Mouse (Mus musculus) heart, adult 2 months (tissue): Measurements from ENCODE around the gene Lrrc29. TPM values are rescaled to one million over a fixed set of nuclear protein-coding genes. Genes with fewer than 3 reads are reported as not detected.

Experiments used
- DNase-seq, 2 experiments: peaks; one replicate each; pipeline ENCODE4 v3.0.0; 2021
- H3K27ac ChIP-seq: fragments of 200-600 bp; 2 replicates; pipeline ENCODE4 v1.8.1; 2022
- H3K27me3 ChIP-seq: fragments of 200-500 bp; 2 replicates; pipeline ENCODE4 v1.6.1; 2012; ENCODE audit warnings: mild to moderate bottlenecking, low read length, inconsistent platforms, mixed read lengths; ENCODE audit not compliant: control insufficient read depth, insufficient read depth
- H3K36me3 ChIP-seq: fragments of 200-500 bp; 2 replicates; pipeline ENCODE4 v1.6.1; 2012; ENCODE audit warnings: low read length, inconsistent platforms; ENCODE audit not compliant: control insufficient read depth, insufficient read depth
- H3K4me1 ChIP-seq: fragments of 200-500 bp; 2 replicates; pipeline ENCODE4 v1.6.1; 2011; ENCODE audit warnings: low read length; ENCODE audit not compliant: control insufficient read depth, insufficient read depth
- H3K4me3 ChIP-seq: fragments of 200-600 bp; 2 replicates; pipeline ENCODE4 v1.8.1; 2022
- H3K79me2 ChIP-seq: fragments of 200-500 bp; replicated peaks from 2 replicates; pipeline ENCODE4 v1.6.1; 2012; ENCODE audit warnings: mild to moderate bottlenecking, inconsistent platforms, low read length, moderate library complexity, mixed read lengths; ENCODE audit not compliant: control insufficient read depth, insufficient read depth
- H3K9ac ChIP-seq: fragments of 200-500 bp; 2 replicates; pipeline ENCODE4 v1.6.1; 2012; ENCODE audit warnings: low read depth, mild to moderate bottlenecking, control low read depth, inconsistent platforms, low read length, mixed read lengths
- CTCF ChIP-seq: fragments of 200-600 bp; IDR thresholded peaks from 2 replicates; pipeline ENCODE4 v1.8.1; 2022; ENCODE audit warnings: antibody characterized with exemption, mild to moderate bottlenecking, moderate library complexity
- EP300 ChIP-seq: fragments of 200-500 bp; IDR thresholded peaks from 2 replicates; pipeline ENCODE4 v1.6.1; 2011; ENCODE audit warnings: low read depth, low read length, control low read depth; ENCODE audit not compliant: insufficient read depth
- POLR2A ChIP-seq: fragments of 200-500 bp; IDR thresholded peaks from 2 replicates; pipeline ENCODE4 v1.6.1; 2011; ENCODE audit warnings: mild to moderate bottlenecking, low read depth, low read length, control low read depth; ENCODE audit not compliant: insufficient read depth
- WGBS: fragments of 180-500 bp; shearing (Covaris S2); methylation state at CpG from one replicate; pipeline ENCODE4 v1.1.7; 2018; 5-methylcytosine and 5-hydroxymethylcytosine counted together
- intact Hi-C: fragments of 180-260 bp; cut with DNase I; formaldehyde crosslinking; loops from one replicate; pipeline ENCODE4 v1.15.1; 2025
- polyA plus RNA-seq: library from polyadenylated mRNA; depleted of rRNA; stranded (reverse); fragments of >200 nt; gene quantifications from 2 replicates; pipeline ENCODE4 v1.2.3, GENCODE M21; 2012
- total RNA-seq, 2 experiments: library from RNA; stranded (reverse); gene quantifications; 2 replicates each; pipeline ENCODE4 v1.2.3; 2021

Gene Lrrc29
- total and polyA plus RNA-seq, 3 experiments, result 0.93 to 2.2 (median 1.1) TPM

DNA sequence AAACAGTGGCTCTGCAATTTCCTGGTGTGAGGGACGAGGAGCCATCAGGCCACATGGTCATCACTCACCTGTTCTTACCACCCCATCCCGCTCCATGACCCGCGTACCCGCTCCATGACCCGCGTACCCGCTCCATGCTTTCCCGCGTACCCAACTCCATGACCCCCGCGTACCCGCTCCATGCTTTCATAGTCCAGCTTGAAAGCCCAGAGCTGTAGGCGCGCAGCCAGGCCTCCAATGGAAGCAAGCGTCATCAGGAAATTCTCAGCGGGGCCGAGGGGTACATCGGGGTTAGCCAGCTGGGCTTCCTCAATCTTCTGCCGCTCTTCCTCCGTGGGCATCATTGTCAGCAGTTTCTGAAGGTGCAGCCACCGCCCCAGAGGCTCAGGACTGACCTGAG, 5.4 kb upstream of the Lrrc29 start:
- WGBS, result 91% methylated on average over 22 of the region's 22 CpGs
- no peak for TF ChIP-seq EP300
- TF ChIP-seq POLR2A, result no peak
- no peak for TF ChIP-seq CTCF
- DNase-seq, result no peak
- H3K27me3 ChIP-seq, result no peaks in the 10 kb centered on the region
- no peaks in the 10 kb centered on the region for H3K79me2 ChIP-seq
- H3K4me3 ChIP-seq, result no peak overlapping the region
- intact Hi-C loops, result no loop called here
- H3K4me1 ChIP-seq, result peaks cover 6% of the 10 kb centered on the region
- no peaks in the 10 kb centered on the region for H3K36me3 ChIP-seq
- H3K27ac ChIP-seq, result no peak overlapping the region
- no peak overlapping the region for H3K9ac ChIP-seq

DNA sequence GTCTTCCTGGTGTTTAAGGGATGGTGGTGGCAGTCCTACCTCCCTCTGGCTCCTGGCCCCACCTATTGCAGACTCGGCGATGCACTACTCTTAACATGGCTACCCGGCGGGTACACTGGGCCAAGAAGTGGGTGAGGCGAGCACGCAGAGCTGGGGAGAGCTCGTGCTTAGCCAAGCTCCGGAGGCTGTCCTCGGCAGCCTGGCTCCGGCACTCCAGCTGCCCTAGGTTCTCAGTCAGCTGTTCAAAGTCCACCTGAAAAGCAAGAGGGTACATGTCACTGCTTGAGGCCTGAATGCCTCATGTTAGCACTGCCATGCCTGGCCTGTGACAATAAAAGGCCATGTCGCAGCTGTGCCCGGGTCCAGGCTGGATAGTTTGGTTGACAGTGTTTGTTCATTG, 4.2 kb upstream of the Lrrc29 start:
- H3K79me2 ChIP-seq, result no peaks in the 10 kb centered on the region
- no peak overlapping the region for H3K27ac ChIP-seq
- intact Hi-C loops, result no loop called here
- DNase-seq, result no peak
- H3K4me1 ChIP-seq, result peaks cover 8% of the 10 kb centered on the region
- H3K9ac ChIP-seq, result no peak overlapping the region
- no peak overlapping the region for H3K4me3 ChIP-seq
- 93% methylated on average over 12 of the region's 12 CpGs for WGBS
- H3K36me3 ChIP-seq, result no peaks in the 10 kb centered on the region
- no peak for TF ChIP-seq CTCF
- TF ChIP-seq POLR2A, result no peak
- TF ChIP-seq EP300, result no peak
- H3K27me3 ChIP-seq, result no peaks in the 10 kb centered on the region

DNA sequence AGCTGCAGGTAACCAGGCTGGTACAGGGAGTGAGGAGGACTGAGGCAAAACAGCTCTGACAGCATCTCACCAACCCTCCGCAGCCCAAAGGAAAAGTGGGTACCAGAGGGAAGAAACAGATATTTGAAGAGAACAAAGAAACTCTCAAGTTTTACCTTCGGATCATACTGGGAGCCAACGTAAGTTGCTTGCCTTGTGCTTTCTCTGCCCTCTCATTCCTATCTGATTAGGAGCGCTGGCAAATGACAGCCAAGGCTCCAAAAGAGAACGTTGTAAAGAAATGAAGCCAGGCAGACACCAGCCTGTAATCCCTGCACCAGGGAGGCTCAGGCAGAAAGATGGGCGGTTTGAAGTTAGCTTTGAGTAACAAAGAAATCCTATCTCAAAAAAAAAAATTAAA, 890 bp upstream of the Lrrc29 start:
- TF ChIP-seq POLR2A (no peak), CTCF (no peak), EP300 (no peak)
- Histone ChIP-seq H3K4me1 (peaks cover 8% of the 10 kb centered on the region), H3K79me2 (no peaks in the 10 kb centered on the region), H3K27me3 (no peaks in the 10 kb centered on the region), H3K9ac (peak overlapping the region; percentile 63), H3K36me3 (no peaks in the 10 kb centered on the region), H3K27ac (peak overlapping the region; percentile 93), H3K4me3 (peak overlapping the region; percentile 90)
- intact Hi-C loops, result loop anchor here (1.0 to 2.0 kb wide), 2 partner anchors 20 to 30 kb away; partner anchors contain the start of genes E2f4 and Fhod1
- WGBS, result 21% methylated on average over 6 of the region's 6 CpGs
- DNase-seq, result no peak

DNA sequence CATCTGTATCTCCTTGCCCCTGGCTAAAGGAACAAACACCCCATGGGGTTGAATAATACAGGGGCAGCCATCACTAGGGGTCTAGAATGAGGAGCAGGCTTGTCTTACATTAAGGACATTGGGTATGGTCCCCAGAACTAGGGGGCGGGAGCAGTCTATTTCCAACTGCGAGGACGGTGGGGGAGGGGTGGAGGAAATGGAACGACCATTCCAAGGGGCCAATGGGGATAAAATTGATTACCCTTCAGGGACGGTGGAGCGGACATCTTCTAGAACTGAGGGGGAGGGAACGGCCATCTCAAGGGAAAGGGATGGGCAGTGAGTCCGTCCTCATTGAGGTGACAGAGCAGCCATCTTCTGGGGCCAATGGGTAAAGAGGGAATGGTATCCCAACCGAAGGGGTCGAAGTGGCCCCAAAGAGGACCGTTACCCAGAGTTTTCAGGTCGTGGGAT, 411 bp downstream of the Lrrc29 start:
- intact Hi-C loops, result loop anchor here (1.0 to 2.0 kb wide), 2 partner anchors 21 to 28 kb away; partner anchors contain the start of genes E2f4 and Fhod1
- Histone ChIP-seq H3K9ac (peak overlapping the region; percentile 77), H3K27ac (peak overlapping the region; percentile 93), H3K4me3 (peak overlapping the region; percentile 90), H3K27me3 (no peaks in the 10 kb centered on the region), H3K36me3 (no peaks in the 10 kb centered on the region), H3K79me2 (no peaks in the 10 kb centered on the region), H3K4me1 (peaks cover 8% of the 10 kb centered on the region)
- 1% methylated on average over 12 of the region's 12 CpGs for WGBS
- no peak for TF ChIP-seq EP300
- TF ChIP-seq CTCF, result no peak
- TF ChIP-seq POLR2A, result no peak
- no peak for DNase-seq

DNA sequence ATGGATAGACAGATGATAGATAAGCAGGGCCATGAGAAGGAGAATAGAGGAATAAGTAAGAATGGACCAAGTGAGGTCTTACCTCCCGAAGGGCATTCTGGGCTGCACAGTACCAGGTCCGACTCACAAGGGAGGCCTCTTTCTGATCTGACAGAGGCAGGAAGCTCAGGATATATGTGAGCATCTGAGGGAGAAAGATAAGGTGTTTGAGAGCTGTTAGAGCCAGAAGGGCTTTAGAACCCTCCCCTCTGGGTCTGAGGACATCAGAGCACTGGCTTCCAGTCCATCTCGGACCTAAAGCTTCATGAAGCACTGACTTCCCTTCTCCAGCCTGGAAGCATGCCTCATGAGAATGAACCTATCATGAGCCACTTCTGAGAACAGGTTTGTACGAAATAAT, 2.9 kb downstream of the Lrrc29 start:
- intact Hi-C loops, result no loop called here
- 71% methylated on average over 4 of the region's 4 CpGs for WGBS

DNA sequence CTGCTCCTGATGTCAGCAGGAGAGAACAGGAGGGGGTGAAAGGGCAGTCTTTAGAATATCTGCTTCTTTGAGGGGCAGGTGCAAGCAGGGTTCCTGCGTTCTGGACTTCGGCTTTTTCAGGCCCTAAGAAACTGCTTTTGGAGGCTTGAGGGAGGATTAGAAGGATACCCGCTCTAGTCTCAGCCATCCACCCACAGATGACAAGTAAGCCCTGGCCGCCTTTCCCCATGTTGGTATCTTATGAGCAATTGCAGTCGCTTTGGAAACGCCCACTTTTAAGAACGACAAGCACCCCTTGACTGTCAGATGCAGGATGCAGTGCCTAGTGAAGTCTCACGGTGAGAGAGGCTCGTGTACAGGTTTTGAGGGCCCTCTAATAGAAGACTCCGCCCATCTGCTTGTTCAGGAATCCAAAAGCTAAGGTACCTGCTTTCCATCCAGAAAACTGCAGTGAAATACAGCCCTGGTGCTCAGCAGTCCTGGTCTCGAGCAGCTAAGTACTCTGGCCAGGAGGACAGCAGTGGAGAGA, 7.4 kb downstream of the Lrrc29 start:
- intact Hi-C loops, result no loop called here
- no peaks in the 10 kb centered on the region for H3K79me2 ChIP-seq
- no peak for DNase-seq
- no peak overlapping the region for H3K4me3 ChIP-seq
- no peaks in the 10 kb centered on the region for H3K36me3 ChIP-seq
- no peak overlapping the region for H3K27ac ChIP-seq
- no peak overlapping the region for H3K9ac ChIP-seq
- 85% methylated on average over 11 of the region's 11 CpGs for WGBS
- H3K27me3 ChIP-seq, result no peaks in the 10 kb centered on the region
- H3K4me1 ChIP-seq, result peaks cover 1% of the 10 kb centered on the region; the same call in 1 of the 2 replicates
- TF ChIP-seq EP300, result no peak
- TF ChIP-seq CTCF, result no peak
- no peak for TF ChIP-seq POLR2A

More for the DNA sequence above, 2.9 kb downstream of the Lrrc29 start:
- Histone ChIP-seq H3K4me3 (no peak overlapping the region), H3K4me1 (peaks cover 8% of the 10 kb centered on the region), H3K79me2 (no peaks in the 10 kb centered on the region), H3K9ac (no peak overlapping the region), H3K36me3 (no peaks in the 10 kb centered on the region), H3K27ac (no peak overlapping the region), H3K27me3 (no peaks in the 10 kb centered on the region)
- TF ChIP-seq EP300, result no peak
- no peak for TF ChIP-seq POLR2A
- no peak for TF ChIP-seq CTCF
- no peak for DNase-seq
